Mouse (Mus musculus): ENCODE measurements around the gene Oas3. TPM values are rescaled to one million over a fixed set of nuclear protein-coding genes. Genes with fewer than 3 reads are reported as not detected.

Gene Oas3
- total RNA-seq, 2 experiments from 2014 or later = 0.36 to 0.60 TPM

GRCm38 (mm10) chr5:120752786-120753185, 24.7 kb downstream of the Oas3 start:
- DNase-seq = peak; percentile 37 to 44

DNA sequence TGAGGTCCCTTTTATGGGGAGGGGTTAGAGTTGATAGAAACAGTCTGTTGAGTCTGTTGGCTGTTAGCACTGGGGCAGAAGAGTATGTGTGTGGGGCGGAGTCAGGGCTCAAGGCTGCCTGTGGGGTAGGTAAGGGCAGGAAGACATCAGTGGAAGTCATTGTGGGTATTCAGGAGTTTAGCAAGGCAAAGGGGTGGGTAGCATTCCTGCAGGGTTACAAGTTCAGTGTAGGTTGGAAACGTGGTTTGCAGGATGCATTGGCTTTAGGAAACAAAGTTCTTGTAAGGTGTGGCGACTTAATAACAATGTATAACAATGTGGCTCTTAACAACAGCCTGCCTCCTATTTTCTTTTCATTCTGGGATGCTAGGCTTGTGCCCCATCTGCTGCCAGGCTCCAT, 26.3 kb downstream of the Oas3 start:
- no peak for DNase-seq

- DNase-seq = no peak
Observed at GRCm38 (mm10) chr5:120749688-120750087, 27.8 kb downstream of the Oas3 start, which contains the start of gene Oas2. Gene Oas2 (minus strand): TSS chr5:120749853.

- DNase-seq = peak; percentile 17 to 46
Observed at GRCm38 (mm10) chr5:120746451-120746850, 31.0 kb downstream of the Oas3 start.

- DNase-seq = peak; percentile 23 to 51
Observed at GRCm38 (mm10) chr5:120742125-120742524, 35.3 kb downstream of the Oas3 start.

GRCm38 (mm10) chr5:120734380-120734990, 43.0 kb downstream of the Oas3 start:
- DNase-seq = no peak

DNA sequence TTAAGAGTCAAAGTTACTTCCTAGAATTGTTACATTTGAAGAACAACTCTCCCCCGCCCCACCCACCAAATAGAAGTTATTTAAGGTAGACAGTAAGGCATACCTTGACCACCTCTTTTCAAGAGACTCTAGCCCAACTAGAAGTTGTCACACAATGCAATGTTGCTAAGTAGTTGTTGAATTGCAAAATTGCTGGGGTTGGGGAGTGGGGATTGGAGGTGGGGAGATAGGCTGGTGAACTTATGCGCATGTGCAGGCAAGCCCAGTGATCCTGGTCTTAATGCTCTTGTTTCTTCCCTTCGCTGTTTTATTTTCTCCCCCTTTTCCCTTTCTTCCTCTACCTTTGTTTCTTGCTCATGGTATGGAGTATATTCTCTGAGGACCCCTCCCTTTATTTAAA, 43.8 kb downstream of the Oas3 start:
- no peak for DNase-seq

GRCm38 (mm10) chr5:120732740-120733139, 44.7 kb downstream of the Oas3 start:
- no peak for DNase-seq

DNA sequence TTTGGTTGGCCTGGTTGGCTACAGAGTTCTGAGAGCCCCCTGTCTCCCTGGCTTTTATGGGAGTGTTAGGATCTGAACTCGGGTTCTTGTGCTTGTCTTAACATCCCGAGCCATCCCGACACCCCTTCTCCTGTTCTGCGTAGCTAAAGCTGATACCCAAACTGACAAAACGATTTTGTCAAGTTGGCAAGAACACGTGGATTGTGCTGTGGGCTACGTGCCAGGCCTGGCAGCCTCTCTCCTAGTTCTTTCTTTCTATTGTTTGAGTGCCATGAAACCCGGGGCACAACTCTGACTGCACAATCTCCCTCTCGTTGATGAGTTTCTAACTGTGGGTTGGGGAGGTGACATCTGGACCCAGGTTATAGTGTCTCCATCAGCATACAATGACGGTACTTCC, 48.1 kb downstream of the Oas3 start:
- no peak for DNase-seq

GRCm38 (mm10) chr5:120725811-120726455, 51.5 kb downstream of the Oas3 start:
- no peak for DNase-seq

DNA sequence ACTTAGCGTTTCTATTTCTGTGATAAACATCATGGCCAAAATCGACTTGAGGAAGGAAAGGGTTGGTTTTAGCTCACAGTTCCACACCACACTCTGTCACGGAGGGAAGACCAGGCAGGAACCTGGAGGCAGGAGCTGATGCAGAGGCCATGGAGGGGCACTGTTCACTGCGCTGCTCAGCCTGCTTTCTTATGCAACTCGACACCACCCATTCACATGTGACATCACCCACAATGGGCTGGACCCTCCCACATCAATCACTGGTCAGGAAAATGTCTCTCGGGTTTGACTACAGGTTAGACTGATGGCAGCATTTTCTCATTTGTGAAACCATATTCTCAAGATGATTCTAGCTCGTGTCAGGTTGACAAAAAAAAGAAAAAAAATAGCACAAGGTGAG, 56.5 kb downstream of the Oas3 start:
- no peak for DNase-seq

GRCm38 (mm10) chr5:120718600-120719378, 58.7 kb downstream of the Oas3 start:
- DNase-seq = no peak

- no peak for DNase-seq
Observed at GRCm38 (mm10) chr5:120717136-120717535, 60.3 kb downstream of the Oas3 start.

DNA sequence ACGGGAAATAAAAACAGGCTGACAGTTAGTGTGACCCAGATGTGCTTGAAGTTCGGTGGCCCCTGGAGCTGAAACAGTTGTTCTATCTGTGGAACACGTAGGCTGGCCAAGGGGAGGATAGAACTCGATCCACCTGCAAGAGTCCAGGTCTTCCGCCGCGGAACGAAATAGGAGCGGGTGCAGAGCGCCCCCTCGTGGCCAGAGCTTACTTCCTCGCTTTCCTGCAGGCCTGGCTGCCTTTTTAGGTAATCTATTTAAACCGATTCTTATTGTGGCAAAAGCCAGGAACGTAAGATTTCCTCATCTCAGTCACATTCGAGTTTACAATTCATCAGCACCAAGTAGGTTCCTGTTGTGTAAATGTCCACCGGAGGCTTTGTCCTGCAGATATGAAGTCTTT, 63.1 kb downstream of the Oas3 start:
- peak; percentile 81 to 88 for DNase-seq

DNA sequence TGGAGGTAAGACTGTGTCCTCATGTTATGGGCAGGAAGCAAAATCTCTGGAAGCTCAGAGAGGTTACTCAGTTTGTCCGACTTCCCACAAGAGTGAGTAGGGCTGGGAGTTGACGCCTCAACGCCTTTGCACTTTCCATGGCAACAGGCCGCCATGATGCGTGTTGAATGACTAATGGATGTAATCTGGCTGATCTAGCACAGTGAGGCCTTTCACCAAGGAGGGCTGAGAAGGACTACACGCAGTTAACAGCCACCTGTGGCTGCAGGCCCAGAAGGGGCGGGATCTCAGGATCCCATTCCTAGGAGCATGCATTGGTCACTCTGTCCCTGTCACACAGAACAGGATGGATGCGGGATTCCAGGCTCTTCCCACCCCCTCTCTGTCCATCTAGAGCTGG, 64.7 kb downstream of the Oas3 start:
- DNase-seq = no peak

- no peak for DNase-seq
Observed at GRCm38 (mm10) chr5:120711827-120712226, 65.6 kb downstream of the Oas3 start, which contains the start of gene Dtx1. Gene Dtx1 (minus strand): TSS chr5:120711927.

DNA sequence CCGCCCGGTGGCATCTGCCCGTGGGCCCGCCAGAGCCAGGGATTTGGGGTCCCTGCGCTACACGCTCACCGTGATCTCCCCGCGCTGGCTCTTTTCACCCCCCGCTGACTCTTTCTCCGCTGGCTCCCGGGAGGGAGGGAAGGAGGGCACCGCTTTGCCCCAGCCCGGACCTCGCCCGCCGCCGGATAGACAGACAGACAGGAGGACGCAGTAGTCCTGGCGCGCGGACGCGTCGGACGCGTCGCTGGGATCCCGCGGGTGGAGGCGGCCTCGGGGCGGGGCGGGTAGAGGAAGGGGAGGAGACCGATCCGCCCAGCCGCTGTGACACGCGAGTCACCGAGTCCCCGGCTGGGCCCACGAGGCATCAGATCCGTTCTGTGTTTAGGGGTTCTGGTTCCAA, 66.0 kb downstream of the Oas3 start:
- peak; percentile 77 to 86 for DNase-seq

- no peak for DNase-seq
Observed at GRCm38 (mm10) chr5:120710826-120711248, 66.6 kb downstream of the Oas3 start.

GRCm38 (mm10) chr5:120710161-120710825, 67.2 kb downstream of the Oas3 start:
- peak; percentile 50 to 54 for DNase-seq

DNA sequence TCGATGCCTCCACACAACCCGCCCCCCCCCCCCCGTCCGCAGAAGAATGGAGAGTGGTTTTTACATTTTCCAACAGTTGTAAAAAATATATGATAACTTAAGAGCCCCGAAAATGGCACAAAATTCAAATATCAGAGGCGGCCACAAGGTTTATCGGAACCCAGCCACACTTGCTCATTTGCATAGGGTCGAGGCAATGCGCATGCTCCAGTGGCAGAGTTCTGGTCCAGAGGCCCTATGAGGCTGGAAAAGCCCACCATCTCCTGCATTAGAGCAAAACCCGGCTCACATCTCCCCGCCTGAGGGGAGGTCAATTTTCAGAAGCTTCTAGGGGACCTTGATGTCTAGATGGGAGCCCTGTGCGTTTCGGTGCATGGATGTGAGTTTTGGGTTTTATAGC, 70.5 kb downstream of the Oas3 start:
- DNase-seq = no peak

GRCm38 (mm10) chr5:120706541-120706940, 70.9 kb downstream of the Oas3 start:
- no peak for DNase-seq

- no peak for DNase-seq
Observed at GRCm38 (mm10) chr5:120704421-120704820, 73.0 kb downstream of the Oas3 start.

- no peak for DNase-seq
Observed at GRCm38 (mm10) chr5:120703660-120704059, 73.8 kb downstream of the Oas3 start.
